Mouse (Mus musculus): ENCODE results near the gene Efcab12.

DNA sequence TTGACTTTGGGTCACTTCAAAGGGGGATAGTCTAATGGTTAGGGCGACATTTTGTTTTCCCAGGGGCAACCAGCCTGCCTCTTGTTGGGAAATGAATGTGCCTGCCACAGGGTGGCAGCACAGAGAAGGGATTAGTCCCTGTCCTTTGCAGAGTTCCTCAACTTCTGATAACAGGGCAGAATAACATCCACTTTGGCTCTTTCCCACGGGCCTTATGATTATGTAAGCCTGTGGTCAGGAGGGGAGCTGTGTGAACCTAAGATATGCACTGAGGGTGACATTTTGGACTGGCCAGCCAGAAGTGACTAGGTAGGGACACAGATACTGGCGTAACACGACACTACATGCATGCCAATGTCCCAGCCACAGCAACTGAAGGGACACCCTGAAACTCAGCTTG is 24.1 kb downstream of the Efcab12 start:
- TF ChIP-seq CTCF (conservative IDR thresholded peaks at IDR 0.05; ENCODE audit: insufficient read depth, insufficient read length, low read depth, low read length) (peak; percentile 83), POLR2A (IDR thresholded peaks at IDR 0.05; ENCODE audit: low read depth, low read length) (no peak)
